Mouse (Mus musculus) cerebellum, adult 18-20 months (tissue): ENCODE data around the gene Ppp1r17.

ENCODE experiments used
- DNase-seq, 2 experiments: peaks; one replicate each; pipeline ENCODE4 v3.0.0; 2021

The Ppp1r17 gene

DNA sequence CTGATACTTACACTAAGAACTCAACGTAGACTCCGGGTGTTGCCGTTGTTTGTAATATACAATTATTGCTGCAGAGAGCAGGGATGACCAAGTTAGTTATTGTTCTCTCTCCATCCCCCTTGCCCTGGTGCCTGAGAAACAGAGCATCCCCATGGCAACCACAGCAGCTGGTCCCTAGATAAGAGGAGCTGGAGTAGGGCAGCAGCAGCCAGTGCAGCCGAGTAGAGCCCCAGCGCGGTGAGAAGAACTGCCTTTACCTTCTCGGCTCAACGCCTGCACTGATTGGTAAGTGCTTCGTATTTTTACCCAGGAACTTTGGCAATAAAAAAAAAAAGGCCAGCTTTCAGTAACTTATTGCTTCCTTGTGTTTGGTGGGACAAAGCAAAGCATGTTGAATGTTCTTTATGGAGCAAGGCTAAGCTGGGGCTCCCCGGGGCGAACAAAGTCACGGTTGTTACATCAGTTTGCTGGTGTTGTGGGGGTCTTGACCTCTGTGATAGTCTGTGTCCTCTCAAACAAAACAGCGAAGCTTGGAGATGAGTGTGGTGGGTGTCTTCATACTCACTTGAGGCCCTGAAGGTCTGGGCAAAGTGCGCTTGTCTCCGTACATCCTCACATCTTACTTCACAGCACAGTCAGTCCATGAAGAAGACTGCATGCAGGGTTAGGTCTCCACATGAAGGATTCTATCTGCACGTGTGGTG, at the start of gene Ppp1r17:
Gene Ppp1r17 (plus strand): TSS at position 207 of the 704 bp plus-strand sequence.
- no peak for DNase-seq

- DNase-seq = peak; percentile 24 to 28
Observed at GRCm38 (mm10) chr6:55972998-55973397, 44.3 kb upstream of the Ppp1r17 start.

- DNase-seq = no peak
Observed at GRCm38 (mm10) chr6:55979766-55980165, 37.5 kb upstream of the Ppp1r17 start.

GRCm38 (mm10) chr6:56008711-56009110, 8.6 kb upstream of the Ppp1r17 start:
- no peak for DNase-seq

DNA sequence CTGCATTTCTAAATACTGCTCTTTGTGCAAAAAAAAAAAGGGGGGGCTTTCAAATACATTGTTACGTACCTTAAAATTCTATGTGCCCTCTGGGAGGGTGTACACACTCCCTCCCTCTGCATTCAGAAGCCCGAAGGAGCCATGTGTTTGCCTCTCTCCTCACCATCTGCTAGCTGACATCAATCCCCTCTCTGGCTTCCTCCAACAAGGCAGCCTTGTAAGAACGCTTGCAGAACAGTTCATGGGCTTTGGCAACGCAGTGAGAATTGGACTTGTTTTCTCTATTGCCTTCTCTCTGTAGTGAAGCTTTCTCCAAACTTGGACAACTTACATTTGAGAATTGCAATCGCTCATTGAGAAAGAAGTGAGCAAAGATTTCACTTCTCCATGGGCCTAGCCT, 4.9 kb upstream of the Ppp1r17 start:
- no peak for DNase-seq

DNA sequence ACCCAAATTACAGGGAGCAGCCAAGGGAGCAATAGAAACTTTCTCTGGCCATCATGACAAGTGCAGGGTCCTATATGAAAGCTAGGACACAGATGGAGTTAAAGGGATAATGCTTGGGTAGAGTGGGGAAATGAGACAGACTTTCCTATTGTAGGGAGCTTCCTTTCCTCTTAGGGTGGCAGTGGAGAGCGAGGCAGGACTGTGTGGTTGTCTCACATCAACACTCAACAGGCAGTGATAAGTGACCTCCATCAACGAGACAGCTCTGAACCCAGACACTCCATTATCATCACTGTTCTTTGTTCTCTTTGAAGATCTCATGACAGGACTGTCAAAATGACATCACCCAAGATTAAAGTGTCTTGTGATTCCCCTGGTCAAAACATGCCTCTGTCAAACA, 2.3 kb downstream of the Ppp1r17 start:
- no peak for DNase-seq

GRCm38 (mm10) chr6:56025533-56025932, 8.2 kb downstream of the Ppp1r17 start:
- no peak for DNase-seq

GRCm38 (mm10) chr6:56027318-56027717, 10.0 kb downstream of the Ppp1r17 start:
- no peak for DNase-seq

DNA sequence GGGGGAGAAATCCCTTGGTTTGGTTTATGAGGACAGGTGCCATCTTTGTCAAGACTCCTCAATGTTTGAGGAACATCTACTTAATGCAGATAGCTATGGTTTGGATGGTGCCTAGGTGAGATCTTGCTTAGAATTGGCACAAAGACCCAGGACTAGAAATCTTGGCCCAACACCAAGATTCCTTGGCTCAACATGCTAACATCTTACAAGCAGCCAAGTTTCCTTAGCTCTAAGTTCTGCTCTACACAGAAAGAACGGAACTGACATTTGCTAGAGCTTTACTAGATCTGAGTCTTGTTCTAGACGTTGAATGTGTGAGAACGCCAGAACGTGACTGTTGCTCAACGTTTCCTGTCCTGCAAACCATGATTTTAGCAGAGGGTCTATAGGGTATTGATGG, 10.7 kb downstream of the Ppp1r17 start:
- DNase-seq = peak in 1 of 2 experiments; percentile 5

DNA sequence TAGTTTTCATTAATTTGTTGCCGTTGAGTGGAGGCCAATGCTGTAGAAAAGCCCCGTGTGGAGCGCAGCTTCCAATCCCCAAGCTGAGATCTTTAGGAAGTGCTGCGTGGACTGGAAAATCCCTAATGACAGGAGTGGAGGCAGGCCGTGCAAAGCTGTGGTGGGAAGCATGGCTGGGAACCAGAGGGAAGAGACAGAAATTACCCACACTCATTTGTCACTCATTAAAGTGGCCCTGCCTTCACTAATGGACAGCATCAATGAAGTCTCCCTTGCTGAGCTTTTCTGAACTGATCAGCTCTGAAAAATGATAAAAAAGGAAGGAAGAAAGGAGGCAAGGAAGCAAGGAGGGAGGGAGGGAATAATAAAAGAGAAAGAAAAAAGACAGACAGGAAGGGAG, 12.7 kb downstream of the Ppp1r17 start:
- no peak for DNase-seq

DNA sequence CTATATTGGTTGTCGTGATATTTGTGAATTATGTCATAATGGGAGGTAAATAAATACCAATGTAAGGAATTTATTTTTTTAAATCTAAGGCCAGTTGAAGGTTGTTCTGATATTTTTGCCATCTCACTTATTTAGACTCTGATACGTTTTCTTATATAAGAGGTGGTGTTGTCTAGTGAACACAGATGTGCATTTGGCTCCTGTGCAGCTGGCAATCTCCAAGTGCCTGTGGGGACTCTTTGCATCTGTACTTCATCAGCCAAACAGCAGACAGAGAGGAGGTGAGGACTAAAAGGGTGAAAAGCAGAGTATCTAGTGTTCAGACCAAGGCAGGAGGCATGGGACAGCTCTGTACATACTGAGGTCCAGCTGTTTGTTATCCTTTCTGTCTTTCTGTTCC, 14.9 kb downstream of the Ppp1r17 start:
- DNase-seq = no peak

GRCm38 (mm10) chr6:56035054-56035453, 17.8 kb downstream of the Ppp1r17 start:
- no peak for DNase-seq

DNA sequence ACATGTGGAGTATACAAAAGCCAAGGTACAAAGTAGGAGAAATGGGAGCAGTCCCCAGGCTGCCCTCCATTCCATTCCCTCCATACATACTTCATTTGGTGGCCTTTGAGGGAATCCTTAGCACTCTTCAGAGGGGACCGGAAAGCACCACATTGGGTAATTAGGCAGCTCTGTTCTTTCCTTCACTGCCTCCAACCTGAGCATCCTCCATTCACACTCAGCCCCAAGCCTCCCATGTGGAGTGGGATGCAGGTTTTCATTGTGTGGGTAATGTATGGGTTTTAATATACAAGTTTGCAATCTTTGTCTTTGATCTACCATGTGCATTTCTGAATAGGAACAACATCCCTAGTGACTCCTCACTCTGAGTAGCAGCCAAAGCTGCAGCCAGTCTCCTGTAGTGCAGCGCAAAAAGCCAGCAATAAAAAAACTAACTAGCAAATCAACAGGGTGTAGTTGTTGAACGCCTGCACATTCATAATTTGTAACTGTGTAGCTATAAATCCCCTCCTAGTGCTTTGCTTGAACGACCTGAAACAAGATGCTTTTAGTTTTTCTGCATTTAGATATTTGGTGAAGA, 22.3 kb downstream of the Ppp1r17 start:
- DNase-seq = no peak

GRCm38 (mm10) chr6:56044270-56044669, 27.0 kb downstream of the Ppp1r17 start:
- no peak for DNase-seq

GRCm38 (mm10) chr6:56044716-56045115, 27.4 kb downstream of the Ppp1r17 start:
- DNase-seq = no peak

- DNase-seq = no peak
Observed at GRCm38 (mm10) chr6:56048580-56048979, 31.3 kb downstream of the Ppp1r17 start.

DNA sequence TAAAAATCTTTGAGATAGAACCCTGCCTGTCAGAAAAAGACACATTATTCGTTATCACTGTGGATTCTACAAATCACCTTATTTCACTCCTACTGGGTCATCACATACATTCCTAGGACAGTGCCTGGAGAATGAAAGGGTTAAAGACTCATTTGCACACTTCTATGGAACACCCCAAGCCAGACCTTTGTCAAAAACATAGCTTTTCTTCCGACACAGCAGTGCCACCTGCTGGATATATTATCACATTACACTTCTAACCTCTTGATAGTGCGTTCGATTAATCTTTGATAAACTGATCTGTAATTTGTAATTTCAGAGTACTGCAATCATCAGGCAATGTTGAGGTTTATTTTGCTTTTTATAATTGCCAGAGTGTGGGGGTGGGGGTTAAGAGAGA, 31.8 kb downstream of the Ppp1r17 start:
- DNase-seq = peak in 1 of 2 experiments; percentile 40

DNA sequence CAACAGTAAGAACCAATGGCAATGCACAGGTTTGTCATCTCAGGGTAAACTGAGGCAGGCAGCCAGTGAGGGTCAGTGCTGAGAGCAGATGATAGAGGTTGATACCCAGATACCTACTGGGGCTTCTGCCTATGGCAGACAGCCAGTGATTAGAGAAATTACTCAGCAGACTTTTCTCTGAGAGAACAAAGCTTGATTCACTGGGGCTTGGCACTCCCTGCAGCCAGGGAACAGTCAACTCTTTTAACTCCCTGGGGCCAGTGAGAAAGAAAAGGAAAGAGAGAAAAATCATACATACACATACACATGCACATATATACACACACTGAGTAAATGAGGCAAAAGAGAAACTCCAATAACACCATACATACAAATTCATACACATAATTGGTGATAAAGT, 46.4 kb downstream of the Ppp1r17 start:
- no peak for DNase-seq

- peak; percentile 65 to 75 for DNase-seq
Observed at GRCm38 (mm10) chr6:56066632-56067282, 49.5 kb downstream of the Ppp1r17 start.

GRCm38 (mm10) chr6:56068516-56068915, 51.2 kb downstream of the Ppp1r17 start:
- no peak for DNase-seq

- DNase-seq = peak; percentile 50 to 61
Observed at GRCm38 (mm10) chr6:56076378-56076805, 59.1 kb downstream of the Ppp1r17 start.
